Mouse (Mus musculus): ENCODE data around the gene Epb41l2. TPM values are rescaled to one million over a fixed set of nuclear protein-coding genes. Genes with fewer than 3 reads are reported as not detected.

The Epb41l2 gene
- polyA plus RNA-seq, 1 experiment, result 46.5 TPM

GRCm38 (mm10) chr10:25453150-25453549 lies 93.6 kb downstream of the Epb41l2 start:
- no peaks in the 10 kb centered on the region for H3K27me3 ChIP-seq (ENCODE audit: control insufficient read depth, insufficient read depth, low read length)
- H3K4me3 ChIP-seq (replicated peaks; ENCODE audit: insufficient read depth, low read depth, low read length), result no peak overlapping the region
- no peak for DNase-seq
- H3K27ac ChIP-seq (ENCODE audit: insufficient read depth, low read length), result no peak overlapping the region
- H3K4me1 ChIP-seq (ENCODE audit: control insufficient read depth, insufficient read depth, low read length), result no peaks in the 10 kb centered on the region
- 64% methylated on average over 9 of the region's 9 CpGs for WGBS
- TF ChIP-seq CTCF (IDR thresholded peaks at IDR 0.05; ENCODE audit: borderline replicate concordance, insufficient read depth, low read depth, low read length) (no peak), POLR2A (IDR thresholded peaks at IDR 0.05; ENCODE audit: borderline replicate concordance, insufficient read depth, low read length) (no peak)

- DNase-seq, result no peak
- TF ChIP-seq POLR2A (IDR thresholded peaks at IDR 0.05; ENCODE audit: borderline replicate concordance, insufficient read depth, low read length), result no peak
- no peak for TF ChIP-seq CTCF (IDR thresholded peaks at IDR 0.05; ENCODE audit: borderline replicate concordance, insufficient read depth, low read depth, low read length)
- WGBS, result 89% methylated on average over 10 of the region's 10 CpGs
- Histone ChIP-seq H3K4me1 (ENCODE audit: control insufficient read depth, insufficient read depth, low read length) (no peaks in the 10 kb centered on the region), H3K27ac (ENCODE audit: insufficient read depth, low read length) (no peak overlapping the region), H3K27me3 (ENCODE audit: control insufficient read depth, insufficient read depth, low read length) (no peaks in the 10 kb centered on the region), H3K4me3 (replicated peaks; ENCODE audit: insufficient read depth, low read depth, low read length) (no peak overlapping the region)
Observed at GRCm38 (mm10) chr10:25453772-25454171, 94.2 kb downstream of the Epb41l2 start.

- H3K27ac ChIP-seq (ENCODE audit: insufficient read depth, low read length), result no peak overlapping the region
- 89% methylated on average over 6 of the region's 6 CpGs for WGBS
- H3K4me3 ChIP-seq (replicated peaks; ENCODE audit: insufficient read depth, low read depth, low read length), result no peak overlapping the region
- no peak for DNase-seq
- no peaks in the 10 kb centered on the region for H3K27me3 ChIP-seq (ENCODE audit: control insufficient read depth, insufficient read depth, low read length)
- H3K4me1 ChIP-seq (ENCODE audit: control insufficient read depth, insufficient read depth, low read length), result no peaks in the 10 kb centered on the region
- TF ChIP-seq POLR2A (IDR thresholded peaks at IDR 0.05; ENCODE audit: borderline replicate concordance, insufficient read depth, low read length) (no peak), CTCF (IDR thresholded peaks at IDR 0.05; ENCODE audit: borderline replicate concordance, insufficient read depth, low read depth, low read length) (no peak)
Observed at GRCm38 (mm10) chr10:25457118-25457517, 97.5 kb downstream of the Epb41l2 start.

- no peak for DNase-seq
- H3K4me1 ChIP-seq (ENCODE audit: control insufficient read depth, insufficient read depth, low read length), result no peaks in the 10 kb centered on the region
- H3K4me3 ChIP-seq (replicated peaks; ENCODE audit: insufficient read depth, low read depth, low read length), result no peak overlapping the region
- 87% methylated on average over 4 of the region's 4 CpGs for WGBS
- no peak overlapping the region for H3K27ac ChIP-seq (ENCODE audit: insufficient read depth, low read length)
- TF ChIP-seq CTCF (IDR thresholded peaks at IDR 0.05; ENCODE audit: borderline replicate concordance, insufficient read depth, low read depth, low read length) (no peak), POLR2A (IDR thresholded peaks at IDR 0.05; ENCODE audit: borderline replicate concordance, insufficient read depth, low read length) (no peak)
- no peaks in the 10 kb centered on the region for H3K27me3 ChIP-seq (ENCODE audit: control insufficient read depth, insufficient read depth, low read length)
Observed at GRCm38 (mm10) chr10:25457996-25458395, 98.4 kb downstream of the Epb41l2 start.

- Histone ChIP-seq H3K4me1 (ENCODE audit: control insufficient read depth, insufficient read depth, low read length) (no peaks in the 10 kb centered on the region), H3K27me3 (ENCODE audit: control insufficient read depth, insufficient read depth, low read length) (no peaks in the 10 kb centered on the region), H3K27ac (ENCODE audit: insufficient read depth, low read length) (no peak overlapping the region), H3K4me3 (replicated peaks; ENCODE audit: insufficient read depth, low read depth, low read length) (no peak overlapping the region)
- no peak for DNase-seq
- WGBS, result 84% methylated on average over 1 of the region's 1 CpGs
- no peak for TF ChIP-seq CTCF (IDR thresholded peaks at IDR 0.05; ENCODE audit: borderline replicate concordance, insufficient read depth, low read depth, low read length)
- TF ChIP-seq POLR2A (IDR thresholded peaks at IDR 0.05; ENCODE audit: borderline replicate concordance, insufficient read depth, low read length), result no peak
Observed at GRCm38 (mm10) chr10:25461832-25462231, 102.2 kb downstream of the Epb41l2 start.

GRCm38 (mm10) chr10:25462669-25463068 lies 103.1 kb downstream of the Epb41l2 start:
- DNase-seq, result no peak
- Histone ChIP-seq H3K4me3 (replicated peaks; ENCODE audit: insufficient read depth, low read depth, low read length) (no peak overlapping the region), H3K4me1 (ENCODE audit: control insufficient read depth, insufficient read depth, low read length) (no peaks in the 10 kb centered on the region), H3K27ac (ENCODE audit: insufficient read depth, low read length) (no peak overlapping the region), H3K27me3 (ENCODE audit: control insufficient read depth, insufficient read depth, low read length) (no peaks in the 10 kb centered on the region)
- TF ChIP-seq POLR2A (IDR thresholded peaks at IDR 0.05; ENCODE audit: borderline replicate concordance, insufficient read depth, low read length), result no peak
- no peak for TF ChIP-seq CTCF (IDR thresholded peaks at IDR 0.05; ENCODE audit: borderline replicate concordance, insufficient read depth, low read depth, low read length)
- WGBS, result 53% methylated on average over 3 of the region's 3 CpGs

GRCm38 (mm10) chr10:25466493-25466892 lies 106.9 kb downstream of the Epb41l2 start:
- TF ChIP-seq CTCF (IDR thresholded peaks at IDR 0.05; ENCODE audit: borderline replicate concordance, insufficient read depth, low read depth, low read length) (no peak), POLR2A (IDR thresholded peaks at IDR 0.05; ENCODE audit: borderline replicate concordance, insufficient read depth, low read length) (no peak)

GRCm38 (mm10) chr10:25471944-25472343 lies 112.3 kb downstream of the Epb41l2 start:
- DNase-seq, result no peak
- WGBS, result 88% methylated on average over 2 of the region's 2 CpGs
- Histone ChIP-seq H3K27me3 (ENCODE audit: control insufficient read depth, insufficient read depth, low read length) (no peaks in the 10 kb centered on the region), H3K4me3 (replicated peaks; ENCODE audit: insufficient read depth, low read depth, low read length) (no peak overlapping the region), H3K4me1 (ENCODE audit: control insufficient read depth, insufficient read depth, low read length) (no peaks in the 10 kb centered on the region), H3K27ac (ENCODE audit: insufficient read depth, low read length) (no peak overlapping the region)
- TF ChIP-seq POLR2A (IDR thresholded peaks at IDR 0.05; ENCODE audit: borderline replicate concordance, insufficient read depth, low read length), result no peak
- no peak for TF ChIP-seq CTCF (IDR thresholded peaks at IDR 0.05; ENCODE audit: borderline replicate concordance, insufficient read depth, low read depth, low read length)

More at GRCm38 (mm10) chr10:25466493-25466892, 106.9 kb downstream of the Epb41l2 start:
- Histone ChIP-seq H3K4me1 (ENCODE audit: control insufficient read depth, insufficient read depth, low read length) (no peaks in the 10 kb centered on the region), H3K4me3 (replicated peaks; ENCODE audit: insufficient read depth, low read depth, low read length) (no peak overlapping the region), H3K27me3 (ENCODE audit: control insufficient read depth, insufficient read depth, low read length) (no peaks in the 10 kb centered on the region), H3K27ac (ENCODE audit: insufficient read depth, low read length) (no peak overlapping the region)
- DNase-seq, result no peak
- 70% methylated on average over 2 of the region's 2 CpGs for WGBS
